Mouse (Mus musculus) E14TG2a.4 (cell line): ENCODE measurements at regions not wholly inside any gene's neighbourhood (a gene's known extent, or its start where the extent isn't known, plus 50 kb on each side); places are given as distances from the start of the nearest gene placed in this dataset.

Experiments
- CTCF ChIP-seq: conservative IDR thresholded peaks from 2 replicates; pipeline ENCODE4 v1.5.1; 2014; ENCODE audit warnings: low read length
- NANOG ChIP-seq: IDR thresholded peaks from 2 replicates; pipeline ENCODE4 v1.6.1; 2014; ENCODE audit warnings: borderline replicate concordance, low read length, mixed read lengths
- POU5F1 ChIP-seq: IDR thresholded peaks from 2 replicates; pipeline ENCODE4 v1.6.1; 2014; ENCODE audit warnings: low read length, borderline replicate concordance

GRCm38 (mm10) chr10:72988355-72988754 is 110.8 kb upstream of the Pcdh15 start:
- TF ChIP-seq CTCF (no peak), NANOG (no peak), POU5F1 (no peak)
